Mouse (Mus musculus) heart, postnatal 25 days (tissue): ENCODE data around the gene Gm11027. TPM values are rescaled to one million over a fixed set of nuclear protein-coding genes. Genes with fewer than 3 reads are reported as not detected.
"Not testable (repeated sequence)": the region's sequence is repeated elsewhere in the genome, so short reads cannot be mapped to it uniquely, and the experiment has no call there.

Experiments
- DNase-seq: peaks from one replicate; pipeline ENCODE4 v3.0.0; 2022; ENCODE audit warnings: low spot score
- intact Hi-C: fragments of 180-260 bp; cut with DNase I; formaldehyde crosslinking; loops from one replicate; pipeline ENCODE4 v1.15.1; 2025
- total RNA-seq, 2 experiments: library from RNA; stranded (reverse); gene quantifications; 2 replicates each; pipeline ENCODE4 v1.2.3; 2021

Gm11027 gene
- not detected for total RNA-seq

GRCm38 (mm10) chr12:116275086-116275485 lies at the start of gene Gm11027:
Gm11027 (plus strand) TSS chr12:116275386.
- DNase-seq, intact Hi-C loops: not testable (repeated sequence)

DNA sequence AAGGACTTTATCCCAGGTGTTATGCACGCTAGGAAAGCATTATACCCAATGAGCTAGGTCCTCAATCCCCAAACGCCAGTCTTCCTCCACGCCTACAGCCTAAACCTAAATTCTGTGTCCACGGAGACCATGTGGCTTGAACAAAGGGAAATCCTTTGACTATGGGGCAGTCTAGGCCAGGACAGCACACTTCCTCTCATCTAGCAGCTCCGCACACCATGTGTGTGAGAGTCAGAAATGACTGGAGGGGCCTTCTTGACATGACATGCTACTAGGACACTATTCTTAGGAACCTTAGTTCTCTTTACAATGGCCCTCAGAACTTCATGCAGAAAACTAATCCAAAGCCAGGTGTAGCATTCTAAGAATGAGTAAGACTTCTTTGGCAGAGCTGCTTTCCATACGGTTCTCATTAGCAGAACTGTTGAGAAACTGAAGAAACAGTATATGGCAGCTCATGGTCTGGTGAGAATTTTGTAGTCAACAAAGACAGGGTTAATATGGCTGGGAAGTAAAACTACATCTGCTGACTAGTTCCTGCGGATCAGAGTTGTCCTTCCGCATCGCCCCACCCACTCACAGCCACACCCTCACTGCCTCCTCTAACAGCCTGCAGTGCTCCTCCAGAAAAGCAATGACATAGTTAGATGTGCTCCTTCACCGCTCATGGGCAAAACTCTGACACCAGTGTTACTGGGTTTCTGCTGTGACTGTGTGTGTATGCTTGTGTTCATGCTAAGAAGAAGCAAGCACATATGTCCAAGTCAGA lies 48.7 kb upstream of the Gm11027 start:
- no peak for DNase-seq

DNA sequence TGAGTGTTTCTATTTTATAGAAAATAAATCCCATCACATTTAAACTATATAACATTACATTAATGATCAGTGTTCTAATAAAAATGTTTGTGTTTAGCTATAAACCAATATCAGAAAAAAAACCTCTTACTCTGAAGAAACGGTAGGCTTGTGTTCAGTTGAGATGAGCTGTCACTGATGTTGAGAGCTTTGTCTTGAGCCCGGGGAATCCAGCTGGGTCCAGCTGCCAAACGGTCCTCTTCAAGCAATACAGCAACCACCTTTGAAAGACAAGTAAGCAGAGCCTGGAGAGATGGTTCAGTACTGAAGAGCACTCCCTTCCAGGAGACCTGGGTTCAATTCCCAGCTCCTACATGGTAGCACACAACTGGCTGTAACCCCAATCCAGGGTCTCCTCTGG lies 45.7 kb upstream of the Gm11027 start:
- intact Hi-C loops: no loop called here
- no peak for DNase-seq

More for the DNA sequence above, 48.7 kb upstream of the Gm11027 start:
- intact Hi-C loops: no loop called here

DNA sequence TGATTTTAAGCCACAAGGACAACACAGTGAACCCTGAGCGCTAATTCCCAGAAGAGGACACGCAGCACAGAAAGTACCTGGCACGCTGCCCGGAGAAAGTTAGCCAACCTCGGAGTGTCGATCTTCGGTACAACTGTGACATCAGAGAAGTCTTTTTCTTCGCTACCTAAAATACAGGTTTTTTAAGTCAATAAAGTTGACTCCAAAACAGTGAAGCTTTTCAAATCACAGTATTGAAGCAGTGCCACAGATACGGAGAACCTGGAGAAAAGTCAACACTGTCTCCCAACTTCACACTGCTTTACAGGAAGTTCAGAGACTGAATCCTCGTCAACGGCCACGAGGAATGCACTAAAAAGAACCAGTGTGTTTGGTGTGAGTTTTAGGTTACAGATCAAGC lies 43.6 kb upstream of the Gm11027 start:
- intact Hi-C loops: no loop called here
- DNase-seq: peak; percentile 70

- intact Hi-C loops: no loop called here
- no peak for DNase-seq
Observed at GRCm38 (mm10) chr12:116232061-116232460, 43.1 kb upstream of the Gm11027 start.

DNA sequence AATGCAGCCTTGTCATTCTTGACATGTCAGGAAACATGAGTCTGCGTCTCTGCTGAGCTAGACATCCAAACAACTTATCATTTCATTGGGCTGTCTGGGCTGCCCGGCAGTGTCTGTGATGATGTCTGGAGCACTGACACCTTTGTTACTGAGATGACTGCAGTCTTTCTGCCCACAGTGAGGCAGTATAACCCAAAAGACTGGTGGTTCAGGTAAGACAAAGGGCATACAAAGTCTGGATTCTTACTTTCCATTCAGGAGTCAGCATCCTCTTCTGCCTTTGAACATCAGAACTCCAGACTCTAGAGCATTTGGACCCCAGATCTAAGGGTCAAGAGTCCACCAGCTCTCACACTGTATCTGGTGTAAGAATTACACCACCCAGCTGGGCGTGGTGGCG lies 39.8 kb upstream of the Gm11027 start:
- intact Hi-C loops: loop anchor here (1.0 kb wide), 1 partner anchor 385 kb away; no protein-coding TSS in a partner anchor
- no peak for DNase-seq

- intact Hi-C loops: no loop called here
- DNase-seq: no peak
Observed at GRCm38 (mm10) chr12:116236658-116237057, 38.5 kb upstream of the Gm11027 start.

DNA sequence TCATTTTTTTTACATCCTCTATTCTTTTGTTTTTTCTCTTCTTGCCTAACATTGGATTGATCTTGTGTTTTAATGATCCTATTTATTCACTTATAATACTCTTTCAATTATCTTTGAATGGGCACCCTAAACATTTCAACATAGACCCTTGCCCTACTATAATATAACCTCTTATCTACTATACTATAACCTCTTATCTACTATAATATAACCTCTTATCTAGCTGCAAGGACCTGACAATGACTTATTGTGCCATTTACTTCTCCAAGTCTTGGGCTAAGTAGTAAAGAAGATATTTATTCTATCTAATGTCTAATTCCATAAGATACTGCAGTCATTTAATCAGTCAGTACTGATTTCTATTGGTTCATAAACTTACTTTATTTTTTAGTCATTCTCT lies 36.8 kb upstream of the Gm11027 start:
- no peak for DNase-seq
- intact Hi-C loops: no loop called here

DNA sequence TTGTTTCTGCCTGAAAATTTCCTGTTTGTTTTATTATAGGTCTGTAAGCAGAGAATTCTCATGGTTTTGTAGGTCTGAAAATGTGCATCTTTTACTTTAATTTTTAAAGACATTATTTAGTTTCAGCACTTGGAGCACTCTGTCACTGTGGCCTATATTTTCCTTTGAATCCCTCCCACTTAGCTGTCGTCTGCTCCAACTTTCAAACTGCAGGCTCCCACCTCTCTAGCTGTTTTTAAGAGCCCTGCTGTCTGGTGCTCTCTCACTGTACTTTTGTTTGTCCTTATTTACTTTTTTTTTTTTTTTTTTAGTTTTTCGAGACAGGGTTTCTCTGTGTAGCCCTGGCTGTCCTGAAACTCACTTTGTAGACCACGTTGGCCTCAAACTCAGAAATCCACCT lies 36.4 kb upstream of the Gm11027 start:
- no peak for DNase-seq
- intact Hi-C loops: no loop called here

GRCm38 (mm10) chr12:116244601-116245000 lies 30.6 kb upstream of the Gm11027 start:
- intact Hi-C loops: no loop called here
- DNase-seq: no peak

- no peak for DNase-seq
- intact Hi-C loops: no loop called here
Observed at GRCm38 (mm10) chr12:116254652-116255051, 20.5 kb upstream of the Gm11027 start.

- DNase-seq: no peak
- intact Hi-C loops: no loop called here
Observed at GRCm38 (mm10) chr12:116255636-116256035, 19.6 kb upstream of the Gm11027 start.

GRCm38 (mm10) chr12:116258321-116258720 lies 16.9 kb upstream of the Gm11027 start:
- intact Hi-C loops: no loop called here
- no peak for DNase-seq

DNA sequence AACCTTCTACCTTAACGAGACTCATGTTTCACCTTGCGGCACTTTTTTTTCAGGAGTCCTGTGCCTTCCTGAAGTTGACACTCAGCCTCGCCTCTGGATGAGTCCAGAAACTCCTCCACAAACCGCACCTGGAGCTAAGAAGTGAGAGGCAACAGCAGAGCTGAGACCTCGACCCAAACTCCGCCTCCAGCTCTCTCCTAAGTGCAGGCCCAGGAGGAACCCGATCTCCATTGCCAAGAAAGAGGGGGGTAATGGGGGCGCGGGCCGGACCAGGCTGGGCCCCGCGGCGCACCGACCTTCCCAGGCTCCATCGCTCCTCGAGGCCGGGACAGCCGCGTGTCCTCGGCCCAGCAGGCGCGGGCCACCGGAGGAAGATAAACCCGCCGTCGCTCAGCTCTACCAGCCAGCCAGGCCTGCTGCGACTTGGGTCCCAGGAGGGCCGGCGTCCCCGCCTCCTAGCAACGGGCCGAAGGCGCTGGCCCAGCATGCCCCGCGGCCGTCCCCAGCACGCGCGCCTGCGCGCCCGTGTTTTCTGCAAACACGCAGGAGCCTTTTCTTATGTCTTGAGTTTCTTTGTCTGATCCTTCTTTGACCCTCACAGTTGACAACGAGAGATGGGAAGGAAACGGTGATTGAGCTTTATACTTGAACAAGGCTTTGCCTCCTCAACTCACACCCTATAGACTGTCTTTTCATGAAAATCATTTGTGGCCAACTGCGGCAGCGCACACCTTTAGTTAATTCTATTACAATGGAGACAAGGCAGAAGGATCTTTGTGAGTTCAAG lies 12.4 kb upstream of the Gm11027 start, which contains the start of gene Wdr60:
Gene Wdr60, minus strand, starts transcription at position 468 of the 787 bp plus-strand sequence.
- intact Hi-C loops: loop anchor here (1.0 to 10.0 kb wide), 3 partner anchors 18 to 218 kb away; partner anchors contain the start of genes Ncapg2 and Zfp386
- DNase-seq: peak; percentile 77

DNA sequence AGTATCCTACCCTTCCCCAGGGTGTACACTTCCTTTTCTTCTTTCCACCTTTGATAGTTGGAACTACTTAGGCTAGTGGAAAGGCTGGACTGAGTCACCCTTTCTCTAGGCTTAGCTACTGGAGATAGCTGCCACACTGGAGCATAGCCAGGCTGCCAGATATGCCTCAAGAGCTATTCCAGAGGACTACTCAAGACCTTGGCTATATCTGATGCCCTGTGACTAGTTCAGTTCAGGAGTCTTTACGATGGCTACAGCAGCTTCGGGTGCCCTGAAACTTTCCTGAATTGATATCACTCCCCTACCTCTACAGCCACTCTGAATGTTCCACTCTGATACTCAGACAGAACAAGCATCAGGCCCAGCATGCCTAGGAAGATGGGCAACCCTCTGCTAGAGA lies 10.4 kb upstream of the Gm11027 start:
- intact Hi-C loops: loop anchor here (5.0 to 10.0 kb wide), 2 partner anchors 143 to 220 kb away; partner anchors contain the start of genes Ncapg2 and Zfp386
- no peak for DNase-seq

GRCm38 (mm10) chr12:116265275-116265674 lies 9.9 kb upstream of the Gm11027 start:
- DNase-seq: no peak
- intact Hi-C loops: loop anchor here (10.0 kb wide), 1 partner anchor 220 kb away; the partner anchor contains the start of gene Zfp386

- DNase-seq: no peak
- intact Hi-C loops: loop anchor here (10.0 kb wide), 1 partner anchor 225 kb away; the partner anchor contains the start of gene Zfp386
Observed at GRCm38 (mm10) chr12:116269450-116269849, 5.7 kb upstream of the Gm11027 start.

DNA sequence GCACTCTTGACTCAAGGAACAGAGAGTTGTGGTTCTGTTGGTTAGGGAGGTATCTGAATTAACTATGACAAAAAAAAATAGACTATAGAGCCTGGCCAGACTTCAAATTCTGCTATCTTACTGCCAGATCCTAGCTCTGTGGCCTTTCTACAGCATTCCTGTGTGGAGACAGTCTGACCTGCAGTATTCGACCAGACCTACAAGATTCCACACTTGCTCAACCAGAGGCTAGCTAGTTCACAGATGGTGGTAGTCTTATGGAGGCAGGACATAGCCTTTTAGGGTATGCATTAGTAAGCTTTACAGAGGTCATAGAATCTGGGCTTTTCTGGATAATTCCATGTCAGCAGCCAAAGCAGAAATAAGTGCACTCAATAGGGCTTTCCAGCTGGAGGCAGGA lies 4.6 kb upstream of the Gm11027 start:
- intact Hi-C loops: no loop called here
- no peak for DNase-seq

GRCm38 (mm10) chr12:116271071-116271470 lies 4.1 kb upstream of the Gm11027 start:
- no peak for DNase-seq
- intact Hi-C loops: no loop called here

DNA sequence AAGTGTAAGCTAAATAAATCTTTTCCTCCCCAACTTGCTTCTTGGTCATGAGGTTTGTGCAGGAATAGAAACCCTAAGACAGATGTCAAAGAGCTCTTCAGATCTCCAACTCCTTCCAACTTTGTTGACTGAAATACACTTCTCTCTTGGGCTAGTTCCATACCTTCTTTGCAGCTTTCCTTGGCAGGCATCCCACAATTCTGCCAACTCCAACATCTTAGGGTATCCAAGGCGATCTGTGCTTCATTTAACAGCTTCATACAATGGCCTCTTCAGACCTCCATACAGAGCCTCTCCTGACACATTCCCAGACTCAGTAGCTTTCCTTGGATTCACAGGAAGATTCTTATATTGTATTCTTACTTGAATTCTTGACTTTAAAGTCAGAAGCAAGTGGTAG lies 1.5 kb upstream of the Gm11027 start:
- no peak for DNase-seq
- intact Hi-C loops: no loop called here

- DNase-seq: no peak
- intact Hi-C loops: no loop called here
Observed at GRCm38 (mm10) chr12:116275631-116276030, 445 bp downstream of the Gm11027 start.
